Mouse (Mus musculus) heart, postnatal 4 days (tissue): Measurements from ENCODE around the gene Acsbg2. TPM values are rescaled to one million over a fixed set of nuclear protein-coding genes. Genes with fewer than 3 reads are reported as not detected.
"Not testable (repeated sequence)": the region's sequence is repeated elsewhere in the genome, so short reads cannot be mapped to it uniquely, and the experiment has no call there.

Experiments
- DNase-seq: peaks from one replicate; pipeline ENCODE4 v3.0.0; 2021
- total RNA-seq, 2 experiments: library from RNA; stranded (reverse); gene quantifications; 2 replicates each; pipeline ENCODE4 v1.2.3; 2021

Acsbg2 gene
- not detected for total RNA-seq

- DNase-seq: no peak
Observed at GRCm38 (mm10) chr17:56874237-56874636, at the start of gene Acsbg2. TSS of gene Acsbg2 (minus strand) at chr17:56874447.

- no peak for DNase-seq
Observed at GRCm38 (mm10) chr17:56919725-56920124, 45.5 kb upstream of the Acsbg2 start.

GRCm38 (mm10) chr17:56917166-56917565, 42.9 kb upstream of the Acsbg2 start:
- no peak for DNase-seq

GRCm38 (mm10) chr17:56913444-56913843, 39.2 kb upstream of the Acsbg2 start:
- no peak for DNase-seq

- DNase-seq: no peak
Observed at GRCm38 (mm10) chr17:56913023-56913422, 38.8 kb upstream of the Acsbg2 start.

- DNase-seq: not testable (repeated sequence)
Observed at GRCm38 (mm10) chr17:56909764-56910163, 35.5 kb upstream of the Acsbg2 start.

GRCm38 (mm10) chr17:56907887-56908286, 33.6 kb upstream of the Acsbg2 start:
- DNase-seq: peak; percentile 44

GRCm38 (mm10) chr17:56907096-56907495, 32.8 kb upstream of the Acsbg2 start:
- DNase-seq: no peak

GRCm38 (mm10) chr17:56906166-56906565, 31.9 kb upstream of the Acsbg2 start:
- DNase-seq: no peak

- DNase-seq: no peak
Observed at GRCm38 (mm10) chr17:56902698-56903097, 28.5 kb upstream of the Acsbg2 start.

GRCm38 (mm10) chr17:56897630-56898195, 23.5 kb upstream of the Acsbg2 start:
- DNase-seq: peak; percentile 87

- no peak for DNase-seq
Observed at GRCm38 (mm10) chr17:56896513-56897129, 22.4 kb upstream of the Acsbg2 start.

- DNase-seq: no peak
Observed at GRCm38 (mm10) chr17:56895368-56895918, 21.2 kb upstream of the Acsbg2 start.

GRCm38 (mm10) chr17:56890018-56890417, 15.8 kb upstream of the Acsbg2 start:
- no peak for DNase-seq

- no peak for DNase-seq
Observed at GRCm38 (mm10) chr17:56888050-56888449, 13.8 kb upstream of the Acsbg2 start.

- DNase-seq: no peak
Observed at GRCm38 (mm10) chr17:56884809-56885208, 10.6 kb upstream of the Acsbg2 start.

GRCm38 (mm10) chr17:56884331-56884730, 10.1 kb upstream of the Acsbg2 start:
- peak; percentile 63 for DNase-seq

GRCm38 (mm10) chr17:56883612-56884011, 9.4 kb upstream of the Acsbg2 start:
- DNase-seq: peak; percentile 48

- DNase-seq: no peak
Observed at GRCm38 (mm10) chr17:56877426-56877825, 3.2 kb upstream of the Acsbg2 start.

- no peak for DNase-seq
Observed at GRCm38 (mm10) chr17:56876981-56877380, 2.7 kb upstream of the Acsbg2 start.

GRCm38 (mm10) chr17:56876465-56876864, 2.2 kb upstream of the Acsbg2 start:
- DNase-seq: no peak

GRCm38 (mm10) chr17:56874936-56875651, 847 bp upstream of the Acsbg2 start, which contains the start of gene 1700061G19Rik:
TSS of gene 1700061G19Rik (plus strand) at chr17:56875477.
- DNase-seq: no peak

- no peak for DNase-seq
Observed at GRCm38 (mm10) chr17:56872512-56872911, 1.7 kb downstream of the Acsbg2 start.
